Mouse (Mus musculus) cerebellum, adult 9-10 months (tissue): ENCODE data around the gene Ccdc8.
A peak's percentile ranks its signal among the peaks of the same experiment; 100 is the strongest.
"Not testable (repeated sequence)": the region's sequence is repeated elsewhere in the genome, so short reads cannot be mapped to it uniquely, and the experiment has no call there.

Experiments used
- DNase-seq: peaks from one replicate; pipeline ENCODE4 v3.0.0; 2022

The Ccdc8 gene

GRCm38 (mm10) chr7:16992451-16992807, at the start of gene Ccdc8:
Gene Ccdc8 (plus strand): TSS chr7:16992708.
- no peak for DNase-seq

GRCm38 (mm10) chr7:16942861-16943260, 49.6 kb upstream of the Ccdc8 start:
- DNase-seq = no peak

- peak; percentile 92 for DNase-seq
Measured at GRCm38 (mm10) chr7:16944061-16944807, 48.3 kb upstream of the Ccdc8 start, which contains the start of gene Pnmal2. Gene Pnmal2 (plus strand): TSS chr7:16944682.

GRCm38 (mm10) chr7:16944808-16945315, 47.6 kb upstream of the Ccdc8 start:
- DNase-seq = no peak

- DNase-seq = peak; percentile 71
Measured at GRCm38 (mm10) chr7:16945419-16945818, 47.1 kb upstream of the Ccdc8 start.

GRCm38 (mm10) chr7:16946441-16947348, 45.8 kb upstream of the Ccdc8 start:
- peak; percentile 81 for DNase-seq

GRCm38 (mm10) chr7:16947349-16947895, 45.1 kb upstream of the Ccdc8 start:
- peak; percentile 78 for DNase-seq

- DNase-seq = peak; percentile 76
Measured at GRCm38 (mm10) chr7:16947959-16948361, 44.5 kb upstream of the Ccdc8 start.

GRCm38 (mm10) chr7:16948923-16949458, 43.5 kb upstream of the Ccdc8 start:
- peak; percentile 67 for DNase-seq

GRCm38 (mm10) chr7:16949908-16950841, 42.3 kb upstream of the Ccdc8 start:
- DNase-seq = peak; percentile 91

GRCm38 (mm10) chr7:16950861-16951635, 41.5 kb upstream of the Ccdc8 start:
- DNase-seq = peak; percentile 89

- not testable (repeated sequence) for DNase-seq
Measured at GRCm38 (mm10) chr7:16953776-16954175, 38.7 kb upstream of the Ccdc8 start.

GRCm38 (mm10) chr7:16955712-16956111, 36.8 kb upstream of the Ccdc8 start:
- DNase-seq = no peak

GRCm38 (mm10) chr7:16956410-16957265, 35.9 kb upstream of the Ccdc8 start:
- no peak for DNase-seq

GRCm38 (mm10) chr7:16959539-16960187, 32.8 kb upstream of the Ccdc8 start, which contains the start of gene Pnmal1:
Gene Pnmal1 (plus strand): TSS chr7:16959679.
- peak; percentile 91 for DNase-seq

GRCm38 (mm10) chr7:16961678-16962077, 30.8 kb upstream of the Ccdc8 start:
- DNase-seq = no peak

- DNase-seq = no peak
Measured at GRCm38 (mm10) chr7:16968414-16968813, 24.1 kb upstream of the Ccdc8 start.

- DNase-seq = no peak
Measured at GRCm38 (mm10) chr7:16971160-16971559, 21.3 kb upstream of the Ccdc8 start.

GRCm38 (mm10) chr7:16974018-16974417, 18.5 kb upstream of the Ccdc8 start:
- DNase-seq = no peak
